ENCODE assay signal across 8 mouse cellular contexts in the genomic region with DNA sequence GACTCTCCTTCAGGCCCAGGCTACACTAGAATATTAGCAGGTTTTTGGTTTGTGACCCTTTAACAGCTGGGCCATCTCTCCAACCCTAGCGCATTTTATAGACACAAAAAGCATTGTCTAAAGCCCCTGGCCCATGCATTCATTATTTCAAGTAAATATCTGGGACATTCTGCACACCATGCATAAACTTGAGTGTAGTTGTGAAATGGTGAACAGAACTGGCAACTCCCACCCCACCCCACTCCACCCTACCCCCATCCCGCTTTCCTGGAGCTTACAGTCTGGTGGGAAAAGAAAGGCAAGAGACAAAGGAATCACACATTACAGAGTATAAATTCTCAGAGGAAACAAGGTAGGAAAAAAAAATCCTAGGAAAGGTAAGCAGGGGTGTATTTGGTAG. TPM values are rescaled to one million over a fixed set of nuclear protein-coding genes. Genes with fewer than 3 reads are reported as not detected.
DNase-seq lines count a peak whose midpoint lies in the region; ATAC-seq and TF ChIP-seq lines count a peak whose summit lies in the region.

Gene H2afy, minus strand, starts transcription at position 162 of the 400 bp plus-strand sequence.

- H3K4me2 ChIP-seq in midbrain, embryonic 15.5 days = peak within 1 kb of the TSS; percentile 91

- TF ChIP-seq CTCF in liver, adult 2 months (IDR thresholded peaks at IDR 0.05; ENCODE audit: low read depth, low read length) = no peak
- no peak for TF ChIP-seq CTCF in cortical plate, adult 2 months (IDR thresholded peaks at IDR 0.05; ENCODE audit: extremely low read depth, insufficient read depth, low read length)

- no peaks in the 10 kb centered on the region for H3K36me3 ChIP-seq in liver, adult 2 months (ENCODE audit: control insufficient read depth, insufficient read depth, low read length)
- no peaks in the 10 kb centered on the region for H3K36me3 ChIP-seq in midbrain, embryonic 15.5 days (replicated peaks)

- H3K27ac ChIP-seq in liver, adult 2 months (replicated peaks; ENCODE audit: insufficient read depth, low read depth, low read length) = peak within 1 kb of the TSS; percentile 53
- H3K27ac ChIP-seq in cortical plate, adult 2 months (ENCODE audit: insufficient read depth, low read length) = peak within 1 kb of the TSS; percentile 36
- H3K27ac ChIP-seq in midbrain, embryonic 15.5 days = peak within 1 kb of the TSS; percentile 87

- TF ChIP-seq POLR2A in liver, adult 2 months (IDR thresholded peaks at IDR 0.05; ENCODE audit: extremely low read depth, insufficient read depth, low read length) = no peak
- TF ChIP-seq POLR2A in cortical plate, adult 2 months (IDR thresholded peaks at IDR 0.05; ENCODE audit: extremely low read depth, insufficient read depth, low read length) = no peak

- H3K9ac ChIP-seq in liver, adult 2 months (ENCODE audit: low read depth, low read length) = peak within 1 kb of the TSS; percentile 97
- peak within 1 kb of the TSS; percentile 86 for H3K9ac ChIP-seq in midbrain, embryonic 15.5 days

- ATAC-seq in midbrain, embryonic 15.5 days (replicated peaks) = no peak

- 98% methylated on average over 2 of the region's 2 CpGs for WGBS in liver, adult 2 months
- WGBS in midbrain, embryonic 15.5 days = 68% methylated on average over 2 of the region's 2 CpGs

- no peak for DNase-seq in liver, adult 2 months (ENCODE audit: extremely low read depth, low read depth, low spot score)
- no peak for DNase-seq in liver
- no peak for DNase-seq in heart, adult 8-10 months (ENCODE audit: low spot score)
- no peak for DNase-seq in layer of hippocampus, postnatal 25 days (ENCODE audit: extremely low spot score in 1 of 2, low spot score in 1 of 2)
- no peak for DNase-seq in cerebellum, adult 11-12 months
- no peak for DNase-seq in kidney, adult 18-20 months

- H3K79me2 ChIP-seq in liver, adult 2 months (ENCODE audit: control insufficient read depth, insufficient read depth, low read length) = peaks cover 37% of the 10 kb centered on the region; the same call in 1 of the 2 replicates

- H3K9me3 ChIP-seq in midbrain, embryonic 15.5 days = no peaks in the 10 kb centered on the region

- H3K4me1 ChIP-seq in liver, adult 2 months (ENCODE audit: control insufficient read depth, insufficient read depth, low read length) = peaks cover 19% of the 10 kb centered on the region
- peaks cover 2% of the 10 kb centered on the region; the same call in 1 of the 2 replicates for H3K4me1 ChIP-seq in cortical plate, adult 2 months (ENCODE audit: control insufficient read depth, insufficient read depth, low read length)
- H3K4me1 ChIP-seq in midbrain, embryonic 15.5 days = peaks cover 24% of the 10 kb centered on the region

- H3K4me3 ChIP-seq in liver, adult 2 months (ENCODE audit: insufficient read depth, low read depth, low read length) = peak within 1 kb of the TSS; percentile 86
- peak within 1 kb of the TSS; percentile 63 for H3K4me3 ChIP-seq in cortical plate, adult 2 months (ENCODE audit: insufficient read depth, low read length)
- peak within 1 kb of the TSS; percentile 85 for H3K4me3 ChIP-seq in midbrain, embryonic 15.5 days

- no peaks in the 10 kb centered on the region for H3K27me3 ChIP-seq in liver, adult 2 months (ENCODE audit: control insufficient read depth, insufficient read depth, low read length)
- H3K27me3 ChIP-seq in midbrain, embryonic 15.5 days (replicated peaks) = no peaks in the 10 kb centered on the region

RNA-seq across cellular contexts. Expression of gene H2afy, which starts in this region (rescaled TPM):
- 52.7 and 56.2 TPM in 2 replicates for total RNA-seq in liver, adult 2 months (2014; rRNA removed)
- polyA plus RNA-seq in liver, adult 2 months (2012; rRNA removed) = 65.9 and 73.6 TPM in 2 replicates
- 110 and 116 TPM in 2 replicates for polyA plus RNA-seq in cortical plate, adult 2 months (2012; rRNA removed)
- 10 to 100 TPM; 39.0 to 48.2 (median 45.6) TPM for total RNA-seq in heart, adult 8-10 months (2022)
- 100 to 1,000 TPM; 115 to 130 TPM for total RNA-seq in layer of hippocampus, postnatal 25 days (2021)
- polyA plus RNA-seq in midbrain, embryonic 15.5 days (2015; fragmentation: Nextera tagmentation; extraction: Ambion mirVana) = 291 and 299 TPM in 2 replicates

Comparison
In these comparisons a context has a peak if more than half of its experiments do, and no peak if none do; other contexts are left out.
1. H3K27ac ChIP-seq: peak in every context shown above with its lines; median percentile 87 in midbrain, embryonic 15.5 days; 53 in liver, adult 2 months; 36 in cortical plate, adult 2 months.